Mouse (Mus musculus): ENCODE measurements around the gene Olfr857.

GRCm38 (mm10) chr9:19690281-19690680, 19.0 kb upstream of the Olfr857 start:
- TF ChIP-seq CTCF (conservative IDR thresholded peaks at IDR 0.05; ENCODE audit: low read length) (no peak), POU5F1 (IDR thresholded peaks at IDR 0.05; ENCODE audit: borderline replicate concordance, low read length) (no peak)
